Mouse (Mus musculus) bone marrow, adult 2 months (tissue): ENCODE measurements around the gene Gmds.

Source experiments
- CTCF ChIP-seq: fragments of 200-500 bp; IDR thresholded peaks from 2 replicates; pipeline ENCODE4 v1.5.1; 2011; ENCODE audit warnings: low read length, control low read depth; ENCODE audit not compliant: control insufficient read depth, insufficient read depth
- POLR2A ChIP-seq: fragments of 200-500 bp; IDR thresholded peaks from 2 replicates; pipeline ENCODE4 v1.6.1; 2011; ENCODE audit warnings: low read depth, mild to moderate bottlenecking, control low read depth, low read length, borderline replicate concordance; ENCODE audit not compliant: control insufficient read depth

DNA sequence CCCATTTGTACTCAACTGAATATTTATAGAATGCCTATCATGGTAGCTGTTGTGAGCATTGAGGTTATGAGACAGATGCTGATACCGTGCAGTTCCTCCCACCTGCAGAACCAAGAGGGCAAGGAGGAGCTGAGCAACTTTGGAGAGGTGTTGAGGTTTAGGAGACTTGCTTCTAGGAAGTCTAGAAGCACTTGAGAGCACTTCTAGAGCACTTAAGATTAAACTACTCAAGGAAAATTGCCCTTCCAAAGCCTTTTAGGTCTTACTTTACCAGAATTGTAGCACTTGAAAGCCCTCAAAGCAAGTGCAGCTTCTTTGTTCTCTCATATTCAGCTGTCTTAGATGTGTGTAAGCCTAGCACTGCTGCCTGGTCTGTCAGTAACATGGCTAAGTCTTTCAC is 409.2 kb downstream of the Gmds start:
- TF ChIP-seq CTCF, result no peak
- TF ChIP-seq POLR2A, result no peak
